Mouse (Mus musculus) erythroblast, adult 5-6 weeks (primary cell): ENCODE data around the gene Slc1a1. TPM values are rescaled to one million over a fixed set of nuclear protein-coding genes. Genes with fewer than 3 reads are reported as not detected.

ENCODE experiments used
- ATAC-seq: replicated peaks from 2 replicates; pipeline ENCODE4 v1.8.0; 2016; ENCODE audit warnings: moderate number of reproducible peaks, mild to moderate bottlenecking, moderate TSS enrichment, inconsistent platforms; ENCODE audit not compliant: poor library complexity, low FRiP score, severe bottlenecking
- total RNA-seq, 2 experiments: library from RNA; stranded (forward) in 1 of 2; stranded (reverse) in 1 of 2; fragments of 150-400 nt in 1 of 2; fragments of 200-764, 138-1000 nt in 1 of 2; gene quantifications; 2 replicates each; pipeline versions ENCODE4 v1.2.3 to v1.2.4; 2015 to 2017; ENCODE audit warnings: low replicate concordance in 2 of 2

Gene Slc1a1
- total RNA-seq, 2 experiments from 2014 or later = 0.26 TPM; not detected in 1

DNA sequence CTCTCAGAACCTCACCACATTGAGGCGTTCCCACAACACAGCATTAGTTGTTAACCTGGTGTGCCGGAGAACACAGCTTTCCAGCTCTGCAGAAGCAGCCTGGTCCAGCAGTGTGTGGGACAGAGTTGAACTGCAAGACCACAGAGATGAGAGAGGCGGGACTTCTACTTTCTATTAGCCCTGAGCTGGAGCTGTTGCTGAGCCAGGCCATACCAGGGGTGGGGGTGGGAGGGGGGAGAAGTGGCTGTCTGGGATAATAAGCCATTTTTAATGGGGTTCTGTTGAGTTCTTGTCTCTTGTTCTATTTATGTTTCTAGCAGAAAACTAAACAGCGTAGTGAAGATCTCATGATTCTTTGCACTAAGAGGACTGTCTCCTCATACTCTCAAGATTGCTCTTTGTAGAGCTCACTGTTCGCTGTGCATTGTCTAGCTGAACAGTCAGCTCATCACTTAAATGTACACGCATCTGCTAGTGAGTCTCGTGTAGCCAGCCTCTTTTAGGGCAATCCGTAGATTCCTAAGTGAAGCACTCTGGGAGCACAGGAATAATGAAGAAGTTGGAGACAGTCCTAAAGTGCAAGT is 68.8 kb downstream of the Slc1a1 start:
- no peak for ATAC-seq

DNA sequence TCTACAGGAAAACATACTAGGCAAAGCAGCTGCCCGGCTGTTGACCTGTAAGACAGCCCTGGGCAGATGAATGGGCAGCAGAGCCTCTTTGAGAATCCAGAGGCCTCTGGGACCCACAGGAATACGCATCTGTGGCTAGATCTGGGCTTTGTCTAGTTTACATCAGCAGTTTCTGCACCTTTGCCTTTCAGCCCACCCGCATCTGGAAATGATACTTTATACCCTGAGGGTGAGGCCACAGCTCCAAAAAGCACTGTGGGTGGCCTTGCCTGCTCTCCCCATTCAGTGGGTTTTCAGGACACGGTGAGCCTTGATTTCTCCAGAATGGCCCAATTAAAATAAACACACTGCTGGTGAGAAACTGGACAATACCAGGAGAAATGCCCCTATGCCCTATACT is 73.3 kb downstream of the Slc1a1 start:
- ATAC-seq = no peak

DNA sequence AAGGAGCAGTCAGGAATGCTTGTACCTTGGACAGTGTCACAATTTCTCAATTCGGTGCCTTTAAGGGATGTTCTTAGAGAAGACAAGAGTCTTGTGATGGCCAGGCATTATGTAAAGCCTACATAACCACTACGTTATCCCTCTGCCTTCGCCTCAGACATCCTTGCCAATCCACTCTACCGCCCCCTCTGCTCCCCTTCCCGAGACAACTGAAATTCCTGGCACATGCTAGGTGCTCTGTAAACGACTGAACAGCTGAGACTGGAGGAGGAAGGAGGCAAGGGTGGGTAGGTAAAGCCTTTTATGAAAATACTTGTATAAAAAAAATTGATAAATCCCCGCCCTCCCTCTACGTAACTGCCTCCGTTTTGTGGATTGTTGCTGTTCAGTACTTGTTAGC is 73.8 kb downstream of the Slc1a1 start:
- ATAC-seq = no peak

DNA sequence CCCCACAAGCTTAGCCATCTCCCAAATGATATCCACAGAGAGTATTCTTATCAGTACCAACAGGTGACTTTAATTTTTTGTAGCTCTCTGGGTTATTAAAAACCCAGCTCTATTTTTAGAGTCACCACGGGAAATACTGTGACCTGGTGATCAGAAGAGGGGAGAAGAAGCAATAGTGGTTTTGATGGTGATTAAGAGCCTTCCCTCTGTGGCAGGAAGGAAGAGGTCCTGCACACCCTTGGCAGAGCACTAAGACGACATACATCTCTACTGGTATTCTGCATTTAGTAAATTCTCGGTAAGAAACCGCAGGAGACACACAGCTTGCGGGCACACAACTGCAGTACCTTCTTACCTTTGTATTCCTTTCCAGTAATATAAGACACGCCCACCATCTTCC is 79.7 kb downstream of the Slc1a1 start:
- no peak for ATAC-seq

DNA sequence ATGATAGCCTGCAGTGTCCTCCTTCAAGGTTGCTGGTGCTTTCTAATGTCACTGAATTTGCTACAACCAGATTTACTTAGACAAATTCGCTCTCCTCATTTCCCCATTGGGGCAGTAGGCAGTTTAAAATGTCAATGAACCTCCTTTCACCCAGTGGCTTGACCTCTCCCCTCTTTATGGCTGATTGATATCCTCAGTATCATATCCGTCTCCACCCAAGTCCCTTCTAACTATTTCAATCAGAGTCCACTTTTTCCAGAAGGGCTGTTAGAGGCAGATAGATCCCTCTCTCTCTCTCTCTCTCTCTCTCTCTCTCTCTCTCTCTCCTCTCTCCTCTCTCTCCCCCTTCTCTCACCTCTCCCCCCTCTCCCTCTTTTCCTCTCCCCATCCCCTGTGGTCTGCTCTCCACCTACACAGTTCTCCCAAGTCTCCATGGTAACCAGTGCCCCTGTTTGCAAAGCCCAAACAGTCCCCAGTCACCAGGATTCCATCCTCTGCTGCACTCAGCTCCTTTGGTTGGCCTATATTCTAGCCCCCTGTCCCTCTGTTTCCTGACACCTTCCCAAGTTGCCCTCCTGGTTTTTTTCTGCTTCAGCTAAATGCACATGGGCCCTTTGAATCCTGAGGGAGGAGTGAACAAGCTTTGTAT is 80.9 kb downstream of the Slc1a1 start:
- ATAC-seq = no peak

DNA sequence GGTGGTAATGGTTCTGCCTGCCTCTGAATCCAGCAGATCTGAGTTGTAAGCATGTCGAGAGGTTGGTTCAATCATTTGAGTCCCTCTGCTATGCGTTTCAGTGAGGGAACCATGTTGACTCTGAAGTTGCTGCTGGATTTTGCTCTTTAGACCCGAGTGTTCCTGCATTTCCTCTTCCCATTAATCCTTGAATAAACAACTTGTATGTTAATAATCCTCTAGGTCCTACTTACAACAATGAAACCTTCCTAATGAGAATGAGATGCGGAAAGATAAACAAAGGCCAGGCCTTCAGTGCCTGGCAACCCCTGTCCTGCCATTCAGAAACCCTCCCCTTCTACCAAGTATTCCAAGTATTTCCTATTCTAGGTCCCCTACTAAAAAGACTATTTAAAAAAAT is 81.6 kb downstream of the Slc1a1 start:
- no peak for ATAC-seq

DNA sequence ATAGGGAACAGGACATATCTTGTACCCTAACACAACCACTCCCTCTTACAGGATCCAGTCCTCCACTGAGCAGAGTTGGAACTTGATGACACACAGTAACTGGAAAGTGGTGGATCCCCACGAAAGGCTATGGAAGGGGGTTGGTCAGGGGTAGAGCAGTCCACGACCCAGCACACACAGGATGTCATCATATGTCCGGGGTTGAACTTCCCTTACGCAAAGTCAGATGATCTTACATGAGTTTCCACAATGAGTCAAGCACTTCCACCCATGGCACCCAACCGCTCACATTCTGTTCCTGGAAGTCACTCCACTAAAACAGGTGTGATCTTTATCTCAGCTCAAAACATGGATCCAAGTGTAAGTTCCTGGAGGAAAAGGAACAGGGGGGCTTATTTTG is 83.0 kb downstream of the Slc1a1 start:
- no peak for ATAC-seq

DNA sequence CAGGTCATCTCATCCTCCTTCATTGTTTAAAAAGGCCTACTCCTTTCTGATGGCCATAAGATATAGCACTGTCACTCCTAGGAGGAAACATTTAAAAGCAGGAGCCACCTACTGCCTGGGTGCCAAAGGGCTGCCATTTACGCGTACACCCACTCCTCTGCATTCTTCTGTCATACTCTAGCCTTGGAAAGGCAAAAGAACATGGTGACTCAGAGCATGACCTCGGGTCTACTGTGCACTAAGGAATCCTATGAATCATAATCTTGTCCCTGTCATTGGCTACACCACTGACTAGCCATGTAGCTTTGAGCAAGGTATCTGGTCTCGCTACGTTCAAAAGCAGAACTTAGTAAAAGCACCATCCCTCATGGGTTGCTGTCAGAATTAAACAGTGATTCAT is 91.5 kb downstream of the Slc1a1 start:
- no peak for ATAC-seq

DNA sequence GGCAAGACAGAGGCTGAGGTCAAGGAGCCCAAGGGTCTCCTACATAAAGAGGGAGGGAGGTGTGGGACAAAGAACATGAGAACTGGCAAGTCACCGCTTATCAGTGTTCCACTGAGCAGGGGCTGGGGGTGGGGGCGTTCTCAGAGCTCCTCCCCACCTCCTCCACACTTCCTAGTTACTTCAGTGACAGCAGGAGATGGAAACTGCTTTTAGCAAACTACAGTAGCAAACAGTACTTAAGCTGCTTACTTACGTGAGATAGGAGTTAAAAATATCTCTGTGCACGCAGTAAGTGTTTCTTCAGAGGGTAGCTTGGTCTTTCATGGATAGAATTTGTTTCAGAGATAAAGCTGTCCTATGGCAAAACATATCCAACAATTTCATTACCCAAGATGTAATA is 92.5 kb downstream of the Slc1a1 start:
- ATAC-seq = no peak

DNA sequence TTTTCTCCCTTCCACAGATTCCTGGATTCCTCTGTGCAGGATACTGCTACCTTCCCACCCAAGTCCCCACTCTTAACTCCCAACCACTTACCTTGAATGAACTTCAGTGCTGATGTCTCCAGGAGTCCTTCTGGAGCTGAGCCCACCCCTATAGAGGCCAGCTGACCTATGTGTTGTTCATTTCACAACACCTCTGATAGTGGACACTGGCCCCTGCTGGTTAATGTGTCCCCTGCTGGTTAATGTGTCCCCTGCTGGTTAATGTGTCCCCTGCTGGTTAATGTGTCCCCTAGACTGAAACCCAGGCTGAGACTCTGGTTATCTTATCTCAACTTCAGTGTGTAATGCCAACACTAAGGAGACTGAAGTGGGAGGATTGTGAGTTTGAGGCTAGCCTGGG is 94.2 kb downstream of the Slc1a1 start:
- no peak for ATAC-seq

DNA sequence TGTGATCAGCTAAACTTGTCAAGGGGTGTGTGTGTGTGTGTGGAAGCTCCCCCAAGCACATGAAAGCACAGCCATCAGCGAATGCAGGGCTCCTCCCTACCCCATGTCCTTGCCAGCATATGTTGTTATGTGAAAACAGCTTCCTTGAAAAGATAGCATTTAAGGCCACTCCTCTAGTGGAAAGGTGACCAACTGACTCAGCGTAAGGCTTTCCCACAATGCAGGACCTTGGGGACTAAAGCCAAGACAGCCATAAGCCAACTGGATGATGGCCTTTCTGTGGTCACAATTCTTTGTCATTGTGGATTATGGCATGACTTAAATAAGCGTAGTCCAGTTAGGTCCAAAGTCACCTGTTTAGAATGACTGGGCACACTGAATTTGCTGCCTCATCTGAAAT is 100.0 kb downstream of the Slc1a1 start:
- no peak for ATAC-seq

DNA sequence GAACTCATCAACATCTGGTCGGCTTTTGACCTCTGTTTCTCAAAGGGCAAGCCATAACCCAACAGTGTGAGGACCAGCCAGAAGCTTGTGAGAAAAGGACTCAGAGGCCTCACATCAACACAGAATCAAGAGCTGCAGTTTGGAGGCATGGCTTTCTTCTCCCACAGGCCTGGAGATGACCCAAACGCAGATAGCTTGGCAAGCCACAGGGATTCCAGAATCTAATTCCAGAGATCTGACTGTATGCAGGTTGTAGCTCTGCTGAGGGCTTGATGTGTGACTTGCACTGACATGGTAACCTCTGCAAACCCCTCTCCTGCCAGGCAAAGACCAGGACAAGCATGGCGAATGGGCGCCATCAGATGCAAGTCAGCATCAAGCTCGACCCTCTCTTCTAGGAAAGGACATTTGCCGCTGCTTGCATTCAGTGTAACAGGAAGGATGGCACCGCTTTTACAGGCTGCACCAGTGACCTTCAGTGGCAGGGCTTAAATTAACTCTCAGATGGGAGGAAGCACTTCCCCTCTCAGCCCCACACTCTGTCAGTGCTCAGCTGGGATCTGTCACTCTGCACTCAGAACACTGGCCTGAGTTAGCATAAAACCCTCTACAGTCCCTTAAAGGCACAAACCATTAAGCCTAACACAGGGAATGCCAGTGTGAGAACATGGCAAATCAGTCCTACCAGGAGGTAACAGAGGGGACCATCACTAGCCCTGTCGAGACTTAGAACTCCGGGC is 105.5 kb downstream of the Slc1a1 start:
- ATAC-seq = no peak

DNA sequence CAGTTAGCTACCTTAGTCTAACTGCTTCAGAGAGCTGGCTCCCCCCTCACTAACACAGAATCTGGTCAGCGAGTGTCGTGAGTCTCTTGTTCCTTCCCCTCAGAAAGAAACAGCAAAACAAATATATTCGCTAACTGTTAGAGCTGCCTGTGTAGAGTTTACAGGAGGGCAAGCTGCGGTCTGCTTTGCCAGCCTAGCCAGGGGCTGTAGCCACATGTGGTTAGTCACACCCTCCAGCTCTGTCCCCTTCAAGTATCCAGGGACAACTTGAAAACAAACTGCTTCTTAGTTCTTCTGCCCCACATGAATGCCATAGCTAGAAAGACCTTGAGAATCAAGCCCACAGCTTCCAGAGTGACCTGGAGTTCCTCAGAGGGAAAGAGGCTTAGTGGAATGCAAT is 106.4 kb downstream of the Slc1a1 start:
- no peak for ATAC-seq

DNA sequence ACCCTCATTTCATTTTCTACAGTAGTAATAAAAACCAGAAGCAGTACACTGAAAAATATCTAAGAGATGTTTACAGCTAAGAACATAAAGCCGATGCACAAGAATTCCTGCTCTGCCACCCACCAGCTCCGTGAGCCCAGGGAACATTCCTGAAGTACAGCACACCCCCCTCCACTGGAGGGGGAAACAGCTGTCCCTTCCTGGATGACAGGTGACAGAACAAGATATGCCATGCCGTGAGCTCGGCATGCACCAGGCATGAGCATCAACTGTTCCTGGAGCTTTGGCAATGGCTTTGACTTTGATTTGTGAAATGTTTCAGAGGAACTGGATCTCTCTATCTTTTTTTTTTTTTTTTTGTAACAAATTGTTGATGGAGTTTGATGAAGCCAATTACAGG is 111.9 kb downstream of the Slc1a1 start:
- ATAC-seq = no peak

DNA sequence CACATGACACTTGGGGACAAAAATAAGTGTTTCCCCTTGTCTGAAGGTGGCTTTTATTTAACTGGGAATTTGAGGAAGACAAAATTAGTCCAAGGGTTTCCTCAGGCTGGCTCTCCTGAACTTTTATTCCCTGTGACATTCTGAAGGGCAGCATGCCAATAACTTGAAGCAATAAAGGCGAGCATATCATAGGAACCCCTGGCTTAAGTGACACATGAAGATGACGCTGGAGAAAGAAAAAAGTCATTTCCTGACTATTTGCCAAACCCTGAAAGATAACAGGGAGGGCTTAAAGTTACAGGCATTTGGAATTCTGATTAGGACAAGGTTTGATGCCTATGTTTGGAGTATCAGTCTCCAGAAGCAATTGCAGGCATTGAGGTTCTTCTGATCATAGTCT is 112.5 kb downstream of the Slc1a1 start:
- no peak for ATAC-seq

DNA sequence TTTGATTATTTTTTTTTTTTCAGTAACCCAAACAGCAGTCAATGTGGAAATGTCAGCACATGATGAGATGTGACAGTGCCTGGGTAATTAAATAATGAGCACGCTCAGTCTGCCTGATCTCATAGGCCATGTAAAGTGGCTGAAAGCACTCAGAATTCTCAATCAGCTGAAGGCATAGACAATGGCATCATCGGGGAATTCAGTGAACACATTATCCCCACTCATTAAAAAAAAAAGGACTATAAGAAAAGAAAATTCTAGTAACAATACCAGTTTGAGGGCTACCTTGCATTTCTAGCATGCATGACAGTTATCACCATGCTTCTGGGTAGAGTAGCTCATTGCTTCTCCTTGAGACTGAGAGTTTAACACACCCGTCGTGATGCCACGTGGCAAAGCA is 116.4 kb downstream of the Slc1a1 start:
- no peak for ATAC-seq

DNA sequence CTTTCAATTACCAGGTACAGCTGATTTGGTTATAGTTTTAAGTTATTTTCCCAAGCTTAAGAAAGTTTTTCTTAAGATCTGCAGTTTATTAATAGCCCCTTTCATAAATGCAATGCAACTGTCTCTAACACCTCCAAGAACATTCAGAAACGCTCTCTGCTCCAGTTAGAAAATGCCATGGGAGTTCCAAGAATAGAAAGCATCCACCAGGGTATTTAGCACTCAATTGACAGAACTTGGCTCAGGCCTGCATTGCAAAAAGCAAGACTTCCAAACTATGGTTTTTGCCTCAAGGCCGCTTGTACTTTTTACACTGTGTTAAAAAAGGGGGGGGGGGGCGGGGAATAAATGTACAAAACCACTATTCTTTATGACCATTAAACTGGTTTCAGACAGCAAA is 128.3 kb downstream of the Slc1a1 start:
- no peak for ATAC-seq

DNA sequence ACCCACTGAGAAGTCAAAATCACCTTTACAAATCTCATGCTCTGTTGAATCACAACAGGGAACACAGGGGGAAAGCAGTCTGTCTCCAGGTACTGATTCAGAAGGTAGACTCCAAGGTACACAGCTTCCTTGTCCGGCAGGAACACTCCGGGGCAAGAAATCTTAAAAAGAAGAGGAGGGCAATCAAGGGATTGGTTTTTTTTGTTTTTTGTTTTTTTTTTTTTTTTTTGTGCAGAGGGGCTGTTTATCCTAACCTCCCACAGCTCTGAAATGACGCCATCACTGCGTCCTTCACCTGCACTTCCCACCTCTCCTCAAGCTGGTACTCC is 128.6 kb downstream of the Slc1a1 start:
- ATAC-seq = no peak
